ENCODE assay signal across 14 mouse cellular contexts in genomic region chr11:113610266-113610665, GRCm38 (mm10). TPM values are rescaled to one million over a fixed set of nuclear protein-coding genes. Genes with fewer than 3 reads are reported as not detected.
DNase-seq lines count a peak whose midpoint lies in the region; TF ChIP-seq lines count a peak whose summit lies in the region.
"Had no signal": no experiment of that assay in that cellular context is flagged by ENCODE, and none has a peak within 500 bp of the region (broad histone marks: within the 10 kb centered on the region; RNA-seq: fewer than 3 reads in every experiment).

No protein-coding gene starts in this region.

- 23% methylated on average over 5 of the region's 5 CpGs for WGBS in kidney, adult 2 months

- no peaks in the 10 kb centered on the region for H3K27me3 ChIP-seq in kidney, adult 2 months (replicated peaks; ENCODE audit: control insufficient read depth, insufficient read depth, low read length)
- H3K27me3 ChIP-seq: embryonic facial prominence, embryonic 12.5 days had no signal

- H3K36me3 ChIP-seq in kidney, adult 2 months (ENCODE audit: control insufficient read depth, insufficient read depth, low read length) = no peaks in the 10 kb centered on the region
- H3K36me3 ChIP-seq: embryonic facial prominence, embryonic 12.5 days; G1E had no signal

- no peak overlapping the region for H3K4me3 ChIP-seq in kidney, adult 2 months (ENCODE audit: insufficient read depth, low read depth, low read length)
- H3K4me3 ChIP-seq in gastrocnemius, adult 2 months = no peak overlapping the region
- H3K4me3 ChIP-seq: embryonic facial prominence, embryonic 12.5 days; heart, embryonic 12.5 days had no signal

- TF ChIP-seq POLR2A in kidney, adult 2 months (IDR thresholded peaks at IDR 0.05; ENCODE audit: low read depth, low read length) = no peak

- peaks cover 6% of the 10 kb centered on the region for H3K4me1 ChIP-seq in kidney, adult 2 months (ENCODE audit: control insufficient read depth, insufficient read depth, low read length)

- DNase-seq in cerebellum, postnatal 10 days = peak; percentile 84 to 89
- DNase-seq in cerebellum, adult 9-10 months = no peak
- DNase-seq in kidney, adult 2 months = peak; percentile 62
- no peak for DNase-seq in kidney, adult 11 months
- peak; percentile 49 for DNase-seq in right cerebral cortex, postnatal 4 days
- DNase-seq in right cerebral cortex, postnatal 36 days (ENCODE audit: low spot score in 2 of 2) = no peak
- no peak for DNase-seq in gastrocnemius, adult 2 months
- no peak for DNase-seq in gastrocnemius, postnatal 14 days
- DNase-seq: adrenal gland, adult 8-10 months; cerebellum, adult 11-12 months had no signal

- intact Hi-C loops in gastrocnemius, adult 2 months (cut with DNase I) = no loop called here
- intact Hi-C loops in gastrocnemius, postnatal 14 days (cut with DNase I; ENCODE audit: low total_unique reads) = loop anchor here (10.0 kb wide), 1 partner anchor 105 kb away; no protein-coding TSS in a partner anchor

- TF ChIP-seq CTCF in kidney, adult 2 months (conservative IDR thresholded peaks at IDR 0.05; ENCODE audit: insufficient read depth, insufficient read length, low read depth, low read length) = no peak
- TF ChIP-seq CTCF in gastrocnemius, adult 2 months (IDR thresholded peaks at IDR 0.05) = no peak

- H3K27ac ChIP-seq in kidney, adult 2 months (ENCODE audit: insufficient read depth, low read depth, low read length) = no peak overlapping the region
- H3K27ac ChIP-seq in gastrocnemius, adult 2 months = no peak overlapping the region
- H3K27ac ChIP-seq: embryonic facial prominence, embryonic 12.5 days had no signal

RNA-seq across cellular contexts. Expression of gene Sstr2, which starts 8.9 kb away (rescaled TPM):
- polyA plus RNA-seq in kidney, adult 2 months (2012; rRNA removed) = 0.36 and 0.56 TPM in 2 replicates
- not detected for total RNA-seq in gastrocnemius, adult 2 months (2021)
- not detected for total RNA-seq in gastrocnemius, postnatal 14 days (2021)
- total RNA-seq: monocyte, adult 5-6 weeks had no signal
- polyA plus RNA-seq: G1E had no signal

RNA-seq across cellular contexts. Expression of gene Cog1, which starts 38.7 kb away (rescaled TPM):
- polyA plus RNA-seq in kidney, adult 2 months (2012; rRNA removed) = 32.8 and 38.7 TPM in 2 replicates
- total RNA-seq in gastrocnemius, adult 2 months (2021) = 10 to 100 TPM; 18.5 to 19.1 TPM
- total RNA-seq in gastrocnemius, postnatal 14 days (2021) = 10 to 100 TPM; 21.2 to 22.9 TPM

RNA-seq across cellular contexts. Expression of gene Slc39a11, which starts 39.6 kb away (rescaled TPM):
- 24.5 and 29.5 TPM in 2 replicates for polyA plus RNA-seq in kidney, adult 2 months (2012; rRNA removed)
- total RNA-seq in gastrocnemius, adult 2 months (2021) = 1 to 10 TPM; 1.8 to 3.0 TPM
- 1 to 10 TPM; 3.6 TPM for total RNA-seq in gastrocnemius, postnatal 14 days (2021)

Comparison
In these comparisons a context has a peak if more than half of its experiments do, and no peak if none do; other contexts are left out.
1. DNase-seq: peak in cerebellum, postnatal 10 days (2 of 2), kidney, adult 2 months (single experiment) and right cerebral cortex, postnatal 4 days (single experiment); none in cerebellum, adult 9-10 months (single experiment), kidney, adult 11 months (single experiment), right cerebral cortex, postnatal 36 days (0 of 2), gastrocnemius, adult 2 months (single experiment) and gastrocnemius, postnatal 14 days (single experiment).